Mouse (Mus musculus) midbrain, embryonic 14.5 days (tissue): ENCODE data around the gene Stxbp4. TPM values are rescaled to one million over a fixed set of nuclear protein-coding genes. Genes with fewer than 3 reads are reported as not detected.
A peak's percentile ranks its signal among the peaks of the same experiment; 100 is the strongest.

Source experiments
- ATAC-seq: fragments of 200-750 bp; cut with Nextera tagmentation; 2 replicates; pipeline ENCODE4 v1.8.0; 2017; ENCODE audit warnings: moderate number of reproducible peaks, moderate library complexity; ENCODE audit not compliant: low FRiP score, low TSS enrichment
- DNase-seq: peaks from one replicate; pipeline ENCODE4 v3.0.0-alpha.2; 2015
- H3K27ac ChIP-seq: fragments of 300-500 bp; sonication (generic); replicated peaks from 2 replicates; pipeline ENCODE4 v1.5.1; 2014; ENCODE audit warnings: mild to moderate bottlenecking, low read depth, low read length, moderate library complexity
- H3K27me3 ChIP-seq: fragments of 300-500 bp; sonication (generic); 2 replicates; pipeline ENCODE4 v1.6.1; 2014; ENCODE audit warnings: low read length, control low read depth, mixed read lengths; ENCODE audit not compliant: control insufficient read depth, insufficient read depth
- H3K36me3 ChIP-seq: fragments of 300-500 bp; sonication (generic); 2 replicates; pipeline ENCODE4 v1.6.1; 2014; ENCODE audit warnings: low read length, control low read depth; ENCODE audit not compliant: control insufficient read depth, insufficient read depth
- H3K4me1 ChIP-seq: fragments of 300-500 bp; sonication (generic); 2 replicates; pipeline ENCODE4 v1.6.1; 2014; ENCODE audit warnings: mild to moderate bottlenecking, antibody characterized with exemption, low read length, control low read depth; ENCODE audit not compliant: control insufficient read depth, insufficient read depth
- H3K4me2 ChIP-seq: fragments of 300-500 bp; sonication (generic); 2 replicates; pipeline ENCODE4 v1.6.1; 2014; ENCODE audit warnings: mild to moderate bottlenecking, low read length, moderate library complexity
- H3K4me3 ChIP-seq: fragments of 300-500 bp; sonication (generic); replicated peaks from 2 replicates; pipeline ENCODE4 v1.5.1; 2014; ENCODE audit warnings: low read depth, low read length
- H3K9ac ChIP-seq: fragments of 300-500 bp; sonication (generic); replicated peaks from 2 replicates; pipeline ENCODE4 v1.6.1; 2014; ENCODE audit warnings: mild to moderate bottlenecking, low read length, moderate library complexity
- H3K9me3 ChIP-seq: fragments of 300-500 bp; sonication (generic); 2 replicates; pipeline ENCODE4 v1.6.1; 2016; ENCODE audit warnings: low read length, control low read depth, mixed read lengths; ENCODE audit not compliant: control insufficient read depth
- WGBS: fragments of 180-500 bp; shearing (Covaris S2); extraction: QIAGEN DNeasy Blood & Tissue Kit; methylation state at CpG from one replicate; pipeline ENCODE4 v1.1.7; 2014; 5-methylcytosine and 5-hydroxymethylcytosine counted together
- polyA plus RNA-seq: library from polyadenylated mRNA; unstranded; fragments of >200 nt; fragmentation: Nextera tagmentation; extraction: Ambion mirVana; gene quantifications from 2 replicates; pipeline ENCODE4 v1.2.1, GENCODE M21; 2014

The Stxbp4 gene
- polyA plus RNA-seq, 1 experiment from 2014 or later = 22.0 TPM

GRCm38 (mm10) chr11:90677027-90677426, 39.1 kb upstream of the Stxbp4 start:
- Histone ChIP-seq H3K4me2 (no peak overlapping the region), H3K27me3 (no peaks in the 10 kb centered on the region), H3K4me3 (no peak overlapping the region), H3K27ac (no peak overlapping the region), H3K4me1 (no peaks in the 10 kb centered on the region), H3K9ac (no peak overlapping the region), H3K36me3 (no peaks in the 10 kb centered on the region), H3K9me3 (no peaks in the 10 kb centered on the region)
- ATAC-seq = no peak
- 93% methylated on average over 7 of the region's 7 CpGs for WGBS
- DNase-seq = no peak

DNA sequence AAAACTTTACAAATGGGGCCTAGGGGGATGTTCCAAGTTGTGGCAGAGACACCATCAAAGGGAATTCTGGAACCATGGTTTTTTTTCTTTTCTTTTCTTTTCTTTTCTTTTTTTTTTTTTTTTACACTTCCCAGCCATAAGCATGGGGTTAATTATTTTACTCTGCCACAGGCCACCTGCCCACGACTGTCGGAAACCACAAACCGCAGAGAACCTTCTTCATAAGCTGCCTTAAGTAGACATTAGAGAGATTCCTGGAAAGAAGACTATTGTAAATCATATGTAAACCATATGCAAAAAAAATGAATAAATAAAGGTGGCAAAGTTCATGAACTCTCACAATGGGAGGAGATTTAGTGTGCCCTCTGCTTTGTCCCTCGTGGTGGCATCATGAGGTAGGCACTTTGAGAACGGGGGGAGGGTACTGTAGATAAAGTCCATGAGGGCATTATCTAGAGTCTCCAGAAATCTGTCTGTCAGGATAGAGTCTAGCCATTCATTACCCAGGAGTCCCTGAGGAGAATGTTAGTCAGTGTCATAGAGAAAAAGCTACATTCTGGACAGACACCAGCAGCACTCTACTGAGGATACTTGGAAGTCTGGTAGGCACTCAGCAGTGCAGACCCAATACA, 37.7 kb upstream of the Stxbp4 start:
- Histone ChIP-seq H3K27ac (no peak overlapping the region), H3K9ac (no peak overlapping the region), H3K9me3 (no peaks in the 10 kb centered on the region), H3K36me3 (no peaks in the 10 kb centered on the region), H3K27me3 (no peaks in the 10 kb centered on the region), H3K4me2 (no peak overlapping the region), H3K4me1 (no peaks in the 10 kb centered on the region), H3K4me3 (no peak overlapping the region)
- DNase-seq = no peak
- 85% methylated on average over 5 of the region's 5 CpGs for WGBS
- no peak for ATAC-seq

DNA sequence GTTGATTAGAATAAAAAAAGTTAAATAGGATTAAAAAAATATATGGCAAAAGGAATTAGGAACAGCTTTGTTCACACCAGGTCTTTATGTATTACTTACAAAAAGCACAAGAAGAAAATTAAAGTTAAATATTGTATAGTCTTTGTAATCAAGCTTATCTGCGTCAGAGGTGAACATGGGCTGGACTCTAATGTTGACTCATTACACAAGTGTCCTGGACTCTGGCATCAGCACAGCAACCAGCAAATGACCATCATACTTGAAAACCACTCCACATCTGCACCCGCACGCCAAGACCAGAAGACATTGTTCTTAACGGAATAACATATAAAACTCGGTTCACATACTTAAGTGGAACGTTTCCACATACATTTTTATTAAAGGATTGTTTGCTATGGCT, 29.4 kb upstream of the Stxbp4 start:
- ATAC-seq = no peak
- Histone ChIP-seq H3K27me3 (no peaks in the 10 kb centered on the region), H3K4me1 (peaks cover 17% of the 10 kb centered on the region), H3K4me3 (no peak overlapping the region), H3K9ac (no peak overlapping the region), H3K9me3 (no peaks in the 10 kb centered on the region), H3K36me3 (no peaks in the 10 kb centered on the region), H3K27ac (no peak overlapping the region), H3K4me2 (no peak overlapping the region)
- 96% methylated on average over 6 of the region's 6 CpGs for WGBS
- no peak for DNase-seq

DNA sequence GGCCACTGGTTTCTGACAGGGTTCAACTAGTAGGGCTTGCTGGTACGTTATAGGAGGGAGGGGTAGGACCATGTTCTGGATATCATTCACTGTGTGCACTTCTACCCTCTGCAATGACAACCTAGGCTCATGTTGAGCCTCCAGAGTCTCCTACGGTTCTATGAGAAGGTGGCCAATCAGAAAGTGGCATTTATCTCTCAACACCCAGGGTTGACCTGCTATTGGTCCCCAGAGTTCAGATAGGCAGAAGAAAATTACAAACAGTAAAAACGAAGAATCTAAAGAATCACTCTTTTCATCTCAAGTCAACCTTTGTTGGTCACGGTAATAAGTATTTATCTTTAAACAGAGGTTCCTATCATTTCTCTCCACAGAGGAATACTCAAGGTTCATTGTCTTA, 29.0 kb upstream of the Stxbp4 start:
- Histone ChIP-seq H3K4me2 (no peak overlapping the region), H3K27ac (no peak overlapping the region), H3K27me3 (no peaks in the 10 kb centered on the region), H3K9ac (no peak overlapping the region), H3K9me3 (no peaks in the 10 kb centered on the region), H3K4me1 (peaks cover 17% of the 10 kb centered on the region), H3K36me3 (no peaks in the 10 kb centered on the region), H3K4me3 (no peak overlapping the region)
- DNase-seq (no peak), ATAC-seq (no peak)
- 91% methylated on average over 4 of the region's 4 CpGs for WGBS

DNA sequence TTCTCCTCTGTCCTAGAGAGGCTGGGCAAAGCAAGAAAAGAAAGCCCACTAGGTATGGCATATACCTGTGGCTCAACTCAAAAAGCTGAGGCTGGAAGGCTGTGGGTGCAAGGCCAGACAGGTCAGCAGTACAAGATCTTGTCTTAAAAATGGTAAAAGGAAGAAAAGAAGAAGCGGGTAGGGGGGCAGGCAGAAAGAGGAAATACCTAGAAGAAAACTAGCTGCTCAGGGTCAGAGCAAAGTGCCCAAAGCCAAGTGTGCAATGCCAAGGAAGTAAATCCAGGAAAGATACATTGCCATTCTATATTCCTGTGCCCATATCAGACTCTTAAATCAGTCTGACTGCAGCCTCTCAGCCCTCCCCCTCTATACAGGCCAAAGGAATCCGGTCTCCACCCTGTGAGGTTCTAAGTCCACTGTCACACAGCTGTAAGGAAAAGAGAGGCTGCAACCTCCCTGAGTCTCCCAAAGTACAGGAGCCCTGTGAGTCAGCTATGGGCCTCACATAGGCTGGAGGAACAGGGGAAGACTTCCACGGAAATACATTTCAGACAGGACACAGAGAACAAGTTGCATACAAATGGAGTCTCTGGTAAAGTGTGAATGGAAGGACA, 28.4 kb upstream of the Stxbp4 start:
- Histone ChIP-seq H3K9ac (no peak overlapping the region), H3K4me3 (no peak overlapping the region), H3K4me1 (peaks cover 17% of the 10 kb centered on the region), H3K4me2 (no peak overlapping the region), H3K27me3 (no peaks in the 10 kb centered on the region), H3K27ac (no peak overlapping the region), H3K9me3 (no peaks in the 10 kb centered on the region), H3K36me3 (no peaks in the 10 kb centered on the region)
- ATAC-seq (no peak), DNase-seq (no peak)
- 85% methylated on average over 3 of the region's 3 CpGs for WGBS

DNA sequence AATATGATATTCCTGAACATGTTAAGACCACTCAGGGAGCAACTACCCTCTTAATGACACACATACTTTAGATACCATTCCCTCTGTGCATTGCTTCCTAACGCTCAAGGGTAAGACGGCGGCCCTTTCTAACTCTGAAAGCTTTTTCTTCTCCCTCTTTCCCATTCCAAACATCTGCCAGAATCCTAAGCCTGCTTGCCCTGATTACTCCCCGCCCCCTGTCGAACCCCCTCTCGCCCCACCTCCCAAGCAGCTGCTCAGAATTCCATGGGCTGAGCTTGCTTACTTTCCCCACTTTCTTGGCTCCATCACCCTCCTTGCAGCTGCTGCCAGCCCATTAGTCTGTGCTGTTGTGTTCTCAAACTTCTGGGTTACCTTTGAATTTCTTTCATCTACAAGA, 27.3 kb upstream of the Stxbp4 start:
- H3K9ac ChIP-seq = no peak overlapping the region
- no peak overlapping the region for H3K4me3 ChIP-seq
- H3K4me1 ChIP-seq = peaks cover 17% of the 10 kb centered on the region
- H3K4me2 ChIP-seq = no peak overlapping the region
- H3K36me3 ChIP-seq = no peaks in the 10 kb centered on the region
- H3K9me3 ChIP-seq = no peaks in the 10 kb centered on the region
- DNase-seq (peak; percentile 35), ATAC-seq (no peak)
- no peaks in the 10 kb centered on the region for H3K27me3 ChIP-seq
- WGBS = 8% methylated on average over 6 of the region's 6 CpGs
- peak overlapping the region; percentile 42; the same call in 1 of the 2 replicates for H3K27ac ChIP-seq

- Histone ChIP-seq H3K4me1 (peaks cover 17% of the 10 kb centered on the region), H3K27me3 (no peaks in the 10 kb centered on the region), H3K36me3 (no peaks in the 10 kb centered on the region), H3K9me3 (no peaks in the 10 kb centered on the region), H3K4me3 (no peak overlapping the region), H3K4me2 (no peak overlapping the region), H3K9ac (no peak overlapping the region), H3K27ac (peak overlapping the region; percentile 42; the same call in 1 of the 2 replicates)
- peak; percentile 19 for DNase-seq
- no peak for ATAC-seq
- 41% methylated on average over 8 of the region's 8 CpGs for WGBS
Measured at GRCm38 (mm10) chr11:90664345-90664986, 26.6 kb upstream of the Stxbp4 start.

GRCm38 (mm10) chr11:90663618-90664297, 25.9 kb upstream of the Stxbp4 start:
- H3K27ac ChIP-seq = no peak overlapping the region; the same call in 1 of the 2 replicates
- peak; percentile 53 for DNase-seq

More at GRCm38 (mm10) chr11:90663618-90664297, 25.9 kb upstream of the Stxbp4 start:
- H3K4me1 ChIP-seq = peaks cover 17% of the 10 kb centered on the region
- no peak overlapping the region for H3K9ac ChIP-seq
- H3K9me3 ChIP-seq = no peaks in the 10 kb centered on the region
- H3K4me2 ChIP-seq = no peak overlapping the region
- 23% methylated on average over 5 of the region's 5 CpGs for WGBS
- H3K36me3 ChIP-seq = no peaks in the 10 kb centered on the region
- ATAC-seq = peak; percentile 40; the same call in 1 of the 2 replicates
- no peaks in the 10 kb centered on the region for H3K27me3 ChIP-seq
- H3K4me3 ChIP-seq = no peak overlapping the region
